Mouse (Mus musculus): Measurements from ENCODE around the gene Caml.

DNA sequence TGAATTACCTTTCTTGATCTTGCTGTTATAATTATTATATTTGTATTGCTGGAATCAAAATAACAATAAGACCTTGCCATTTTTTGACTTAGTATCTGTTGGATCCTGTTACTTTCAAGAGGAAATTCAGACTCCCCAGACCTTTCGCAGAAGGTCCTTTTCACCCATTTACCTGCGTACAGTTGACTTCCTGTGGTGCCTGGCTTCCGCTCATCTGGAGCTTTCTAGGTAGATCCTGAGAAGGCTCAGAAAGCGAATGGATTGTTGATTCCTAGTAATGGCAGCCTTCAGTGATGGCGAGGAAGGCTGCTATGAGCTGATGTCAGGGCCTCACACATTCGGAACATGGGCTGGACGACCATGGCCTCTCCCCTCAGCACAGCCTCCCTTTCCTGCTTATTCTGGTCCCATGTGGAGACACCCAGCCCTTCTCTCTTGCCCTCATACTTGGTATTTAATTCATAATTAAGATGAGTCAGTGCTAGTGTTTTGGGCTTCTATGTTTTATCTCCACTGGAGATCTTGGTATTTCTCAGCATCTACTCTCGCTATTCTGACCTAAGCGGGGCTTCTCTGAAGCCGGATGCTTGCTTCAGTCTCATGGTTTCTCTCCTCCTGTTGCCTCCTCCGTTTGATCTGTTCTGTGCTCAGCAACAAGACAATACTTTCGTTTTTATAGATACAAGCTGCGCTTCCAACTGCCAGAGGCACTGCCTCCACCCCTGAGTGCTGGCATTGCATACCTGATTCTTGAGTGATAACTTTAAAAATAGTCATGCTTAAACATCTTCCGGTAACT is 13.6 kb downstream of the Caml start:
- no peak for TF ChIP-seq POLR2A (IDR thresholded peaks at IDR 0.05; ENCODE audit: insufficient read length, low read depth)
- no peak for TF ChIP-seq TCF12 (IDR thresholded peaks at IDR 0.05; ENCODE audit: insufficient read depth, poor library complexity, severe bottlenecking)
- no peak for TF ChIP-seq MAX (IDR thresholded peaks at IDR 0.05; ENCODE audit: low read depth)
- TF ChIP-seq USF1 (IDR thresholded peaks at IDR 0.05; ENCODE audit: low read depth) = no peak
- no peak for TF ChIP-seq POLR2AphosphoS2 (IDR thresholded peaks at IDR 0.05; ENCODE audit: insufficient read length, low read depth)
- TF ChIP-seq MYOD1 (IDR thresholded peaks at IDR 0.05; ENCODE audit: control insufficient read depth in 1 of 3, insufficient read length in 2 of 3, low read depth in 2 of 3) = no peak
- TF ChIP-seq E2F4 (IDR thresholded peaks at IDR 0.05; ENCODE audit: insufficient read depth) = no peak

Measured in myocyte (in vitro differentiated cells).